Mouse (Mus musculus) lung, adult 2 months (tissue): ENCODE data around the gene Nhsl1.

Experiments used
- CTCF ChIP-seq: fragments of 200-500 bp; IDR thresholded peaks from 2 replicates; pipeline ENCODE4 v1.5.1; 2011; ENCODE audit warnings: mild to moderate bottlenecking, low read length, control low read depth; ENCODE audit not compliant: insufficient read depth
- POLR2A ChIP-seq: fragments of 200-500 bp; IDR thresholded peaks from 2 replicates; pipeline ENCODE4 v1.6.1; 2011; ENCODE audit warnings: low read depth, mild to moderate bottlenecking, control low read depth, low read length, borderline replicate concordance; ENCODE audit errors: extremely low read depth

DNA sequence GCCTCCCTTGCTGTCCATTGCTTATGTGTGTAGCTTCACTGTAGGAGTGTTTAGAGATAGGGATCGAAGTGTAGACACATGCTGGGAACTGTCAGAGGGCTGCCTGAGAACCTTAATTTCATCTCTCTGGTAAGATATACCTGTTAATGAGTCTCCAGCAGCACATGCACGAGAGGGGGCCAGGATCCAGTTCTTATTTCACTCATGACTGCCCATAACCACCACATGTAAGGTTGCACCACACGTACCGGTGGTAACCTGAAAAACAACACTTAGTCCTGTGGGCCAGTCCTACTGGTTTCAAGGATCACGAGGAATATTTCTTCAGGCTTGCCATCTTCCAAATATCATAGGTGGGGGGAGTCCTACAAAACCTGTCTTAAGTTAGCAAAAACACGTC is 3.1 kb downstream of the Nhsl1 start:
- no peak for TF ChIP-seq CTCF
- no peak for TF ChIP-seq POLR2A
